Mouse (Mus musculus) ES-E14 (cell line): ENCODE results near the gene Pitpnm1. TPM values are rescaled to one million over a fixed set of nuclear protein-coding genes. Genes with fewer than 3 reads are reported as not detected.
A peak's percentile ranks its signal among the peaks of the same experiment; 100 is the strongest.

Experiments used
- DNase-seq: peaks from one replicate; pipeline ENCODE4 v3.0.0-alpha.2; 2013; ENCODE audit warnings: low read depth, low spot score
- H3K27ac ChIP-seq: 2 replicates; pipeline ENCODE4 v1.5.1; 2012; ENCODE audit warnings: low read depth, mild to moderate bottlenecking, low read length, moderate library complexity, mixed read lengths; ENCODE audit not compliant: poor library complexity, insufficient read depth, severe bottlenecking
- H3K36me3 ChIP-seq: 2 replicates; pipeline ENCODE4 v1.6.1; 2012; ENCODE audit warnings: mild to moderate bottlenecking, low read length, moderate library complexity, mixed read lengths; ENCODE audit not compliant: control insufficient read depth, poor library complexity, insufficient read depth, severe bottlenecking
- H3K4me1 ChIP-seq, 2 experiments: fragments of 150-350 bp in 1 of 2; sonication (generic) in 1 of 2; 2 replicates each; pipeline ENCODE4 v1.6.1; 2012; ENCODE audit warnings: low read length in 2 of 2, mild to moderate bottlenecking in 1 of 2, mixed read lengths in 1 of 2; ENCODE audit not compliant: control insufficient read depth in 2 of 2, insufficient read depth in 2 of 2, poor library complexity in 1 of 2
- H3K4me3 ChIP-seq, 2 experiments: fragments of 150-350 bp in 1 of 2; sonication (generic) in 1 of 2; 2 replicates each; pipeline ENCODE4 v1.5.1; 2012; ENCODE audit warnings: low read length in 2 of 2, low read depth in 1 of 2, mild to moderate bottlenecking in 1 of 2, mixed read lengths in 1 of 2; ENCODE audit not compliant: insufficient read depth in 1 of 2, poor library complexity in 1 of 2, severe bottlenecking in 1 of 2
- H3K9ac ChIP-seq: 2 replicates; pipeline ENCODE4 v1.6.1; 2012; ENCODE audit warnings: low read depth, mild to moderate bottlenecking, low read length, mixed read lengths; ENCODE audit not compliant: poor library complexity, insufficient read depth, severe bottlenecking
- H3K9me3 ChIP-seq: fragments of 150-350 bp; sonication (generic); 2 replicates; pipeline ENCODE4 v1.6.1; 2012; ENCODE audit warnings: low read depth, mild to moderate bottlenecking, low read length; ENCODE audit not compliant: control insufficient read depth, insufficient read depth
- HCFC1 ChIP-seq: IDR thresholded peaks from 2 replicates; pipeline ENCODE4 v1.6.1; 2012; ENCODE audit warnings: low read length, inconsistent platforms, borderline replicate concordance; ENCODE audit not compliant: insufficient read depth
- MAFK ChIP-seq: IDR thresholded peaks from 2 replicates; pipeline ENCODE4 v1.6.1; 2014; ENCODE audit warnings: mild to moderate bottlenecking, low read depth, low read length, inconsistent platforms; ENCODE audit not compliant: insufficient read depth
- ZC3H11A ChIP-seq: IDR thresholded peaks from 2 replicates; pipeline ENCODE4 v1.6.1; 2012; ENCODE audit warnings: low read depth, mild to moderate bottlenecking, inconsistent platforms, low read length, borderline replicate concordance
- ZNF384 ChIP-seq: IDR thresholded peaks from 2 replicates; pipeline ENCODE4 v1.6.1; 2012; ENCODE audit warnings: low read depth, low read length, inconsistent platforms
- in situ Hi-C, 2 experiments: fragments of 600-800 bp; cut with MboI; formaldehyde crosslinking; loops; one replicate each; pipeline ENCODE4 v1.15.1; 2025; ENCODE audit warnings: low sequenced_read_pairs in 2 of 2, inconsistent platforms in 1 of 2; ENCODE audit not compliant: unreplicated experiment in 2 of 2
- total RNA-seq: library from RNA; depleted of rRNA; stranded (reverse); fragments of 300-350 nt; gene quantifications from 2 replicates; pipeline ENCODE4 v1.2.3, GENCODE M21; 2012; rRNA removed

Pitpnm1 gene
- total RNA-seq, 1 experiment, result 10.5 TPM

GRCm38 (mm10) chr19:4162646-4163542 is 63.1 kb downstream of the Pitpnm1 start, which contains the start of gene Rps6kb2:
Rps6kb2 (minus strand) TSS chr19:4163354.
- Histone ChIP-seq H3K36me3 (peaks cover 14% of the 10 kb centered on the region), H3K27ac (no peak within 1 kb of the TSS), H3K9ac (peak within 1 kb of the TSS; percentile 89), H3K4me3 (peak within 1 kb of the TSS; percentile 87 to 95), H3K9me3 (no peaks in the 10 kb centered on the region), H3K4me1 (peaks cover 0 to 17% of the 10 kb centered on the region in 2 experiments; a peak in 1 of 4 replicates)
- TF ChIP-seq HCFC1, result peak; percentile 98
- TF ChIP-seq ZC3H11A, result 0 out of 2 replicates have a peak, but pooled peaks have one; percentile 29
- TF ChIP-seq MAFK, result no peak
- in situ Hi-C loops, result no loop called here
- DNase-seq, result peak; percentile 93

GRCm38 (mm10) chr19:4163543-4163887 is 63.7 kb downstream of the Pitpnm1 start:
- Histone ChIP-seq H3K4me1 (peaks cover 0 to 17% of the 10 kb centered on the region in 2 experiments; a peak in 1 of 4 replicates), H3K27ac (no peak overlapping the region), H3K9me3 (no peaks in the 10 kb centered on the region), H3K4me3 (peak overlapping the region; percentile 87 to 95), H3K36me3 (peaks cover 9% of the 10 kb centered on the region), H3K9ac (peak overlapping the region; percentile 69)
- TF ChIP-seq ZNF384 (no peak), HCFC1 (no peak), ZC3H11A (no peak)
- DNase-seq, result no peak
- in situ Hi-C loops, result no loop called here

Other genes with a start within 250 kb of the Pitpnm1 start
- gene Chka, start 248.2 kb upstream of the Pitpnm1 start, total RNA-seq, result 79.6 and 86.1 TPM in 2 replicates
- 55.2 and 75.8 TPM in 2 replicates for gene Tcirg1, start 192.9 kb upstream of the Pitpnm1 start, total RNA-seq
- 134 and 135 TPM in 2 replicates for gene Ndufs8, start 187.2 kb upstream of the Pitpnm1 start, total RNA-seq
- gene Aldh3b1, start 170.2 kb upstream of the Pitpnm1 start, total RNA-seq, result 0.76 and 1.4 TPM in 2 replicates
- gene Unc93b1, start 164.8 kb upstream of the Pitpnm1 start, total RNA-seq, result 3.9 and 9.5 TPM in 2 replicates
- gene Aldh3b3, start 141.4 kb upstream of the Pitpnm1 start, total RNA-seq, result not detected in 2 replicates
- 0.21 and 0.62 TPM in 2 replicates for gene Aldh3b2, start 127.7 kb upstream of the Pitpnm1 start, total RNA-seq
- gene Acy3, start 113.4 kb upstream of the Pitpnm1 start, total RNA-seq, result 2.1 and 2.4 TPM in 2 replicates
- gene Tbx10, start 107.2 kb upstream of the Pitpnm1 start, total RNA-seq, result not detected in 2 replicates
- 22.4 and 27.2 TPM in 2 replicates for gene Nudt8, start 99.4 kb upstream of the Pitpnm1 start, total RNA-seq
- gene Gm49405, start 99.4 kb upstream of the Pitpnm1 start, total RNA-seq, result 1.9 and 4.0 TPM in 2 replicates
- 4.6 and 12.0 TPM in 2 replicates for gene Doc2g, start 96.7 kb upstream of the Pitpnm1 start, total RNA-seq
- gene Ndufv1, start 87.2 kb upstream of the Pitpnm1 start, total RNA-seq, result 182 and 219 TPM in 2 replicates
- gene Gstp1, start 62.0 kb upstream of the Pitpnm1 start, total RNA-seq, result 121 and 146 TPM in 2 replicates
- gene Gstp2, start 54.0 kb upstream of the Pitpnm1 start, total RNA-seq, result 67.4 and 138 TPM in 2 replicates
- gene Gstp3, start 40.4 kb upstream of the Pitpnm1 start, total RNA-seq, result 3.4 and 3.9 TPM in 2 replicates
- gene Cabp2, start 18.4 kb upstream of the Pitpnm1 start, total RNA-seq, result not detected in 2 replicates
- gene Cdk2ap2, start 2.8 kb upstream of the Pitpnm1 start, total RNA-seq, result 39.6 and 42.7 TPM in 2 replicates
- gene Aip, start 25.9 kb downstream of the Pitpnm1 start, total RNA-seq, result 26.9 and 27.9 TPM in 2 replicates
- gene Gpr152, start 39.8 kb downstream of the Pitpnm1 start, total RNA-seq, result 0.13 and 0.26 TPM in 2 replicates
- gene Cabp4, start 44.0 kb downstream of the Pitpnm1 start, total RNA-seq, result 1.3 and 1.8 TPM in 2 replicates
- gene Coro1b, start 48.6 kb downstream of the Pitpnm1 start, total RNA-seq, result 73.8 and 85.3 TPM in 2 replicates
- 9.5 and 15.1 TPM in 2 replicates for gene Ptprcap, start 53.6 kb downstream of the Pitpnm1 start, total RNA-seq
- gene Rps6kb2, start 63.4 kb downstream of the Pitpnm1 start, total RNA-seq, result 19.7 and 26.6 TPM in 2 replicates
- gene Carns1, start 75.5 kb downstream of the Pitpnm1 start, total RNA-seq, result 2.3 and 3.3 TPM in 2 replicates
- gene Tbc1d10c, start 91.3 kb downstream of the Pitpnm1 start, total RNA-seq, result 2.9 and 3.5 TPM in 2 replicates
- 407 and 426 TPM in 2 replicates for gene Ppp1ca, start 92.1 kb downstream of the Pitpnm1 start, total RNA-seq
- gene Rad9a, start 101.7 kb downstream of the Pitpnm1 start, total RNA-seq, result 33.1 and 42.1 TPM in 2 replicates
- 2.2 and 2.7 TPM in 2 replicates for gene Clcf1, start 114.2 kb downstream of the Pitpnm1 start, total RNA-seq
- not detected in 2 replicates for gene AC109138.7, start 114.4 kb downstream of the Pitpnm1 start, total RNA-seq
- gene Pold4, start 131.9 kb downstream of the Pitpnm1 start, total RNA-seq, result 6.2 and 8.7 TPM in 2 replicates
- 7.3 and 15.1 TPM in 2 replicates for gene Ssh3, start 169.2 kb downstream of the Pitpnm1 start, total RNA-seq
- 5.5 and 8.8 TPM in 2 replicates for gene Ankrd13d, start 183.1 kb downstream of the Pitpnm1 start, total RNA-seq
- 56.1 and 76.6 TPM in 2 replicates for gene Grk2, start 206.2 kb downstream of the Pitpnm1 start, total RNA-seq